Mouse (Mus musculus) lung, postnatal 4 days (tissue): ENCODE results near the gene Svs1.
A peak's percentile ranks its signal among the peaks of the same experiment; 100 is the strongest.

ENCODE experiments used
- DNase-seq, 2 experiments: peaks; one replicate each; pipeline ENCODE4 v3.0.0; 2021

Svs1 gene

GRCm38 (mm10) chr6:49013023-49013422, 26.4 kb downstream of the Svs1 start:
- DNase-seq = no peak

GRCm38 (mm10) chr6:49013458-49013857, 26.8 kb downstream of the Svs1 start:
- no peak for DNase-seq

- DNase-seq = no peak
Observed at GRCm38 (mm10) chr6:49017150-49017549, 30.5 kb downstream of the Svs1 start.

GRCm38 (mm10) chr6:49019341-49019740, 32.7 kb downstream of the Svs1 start:
- DNase-seq = no peak

DNA sequence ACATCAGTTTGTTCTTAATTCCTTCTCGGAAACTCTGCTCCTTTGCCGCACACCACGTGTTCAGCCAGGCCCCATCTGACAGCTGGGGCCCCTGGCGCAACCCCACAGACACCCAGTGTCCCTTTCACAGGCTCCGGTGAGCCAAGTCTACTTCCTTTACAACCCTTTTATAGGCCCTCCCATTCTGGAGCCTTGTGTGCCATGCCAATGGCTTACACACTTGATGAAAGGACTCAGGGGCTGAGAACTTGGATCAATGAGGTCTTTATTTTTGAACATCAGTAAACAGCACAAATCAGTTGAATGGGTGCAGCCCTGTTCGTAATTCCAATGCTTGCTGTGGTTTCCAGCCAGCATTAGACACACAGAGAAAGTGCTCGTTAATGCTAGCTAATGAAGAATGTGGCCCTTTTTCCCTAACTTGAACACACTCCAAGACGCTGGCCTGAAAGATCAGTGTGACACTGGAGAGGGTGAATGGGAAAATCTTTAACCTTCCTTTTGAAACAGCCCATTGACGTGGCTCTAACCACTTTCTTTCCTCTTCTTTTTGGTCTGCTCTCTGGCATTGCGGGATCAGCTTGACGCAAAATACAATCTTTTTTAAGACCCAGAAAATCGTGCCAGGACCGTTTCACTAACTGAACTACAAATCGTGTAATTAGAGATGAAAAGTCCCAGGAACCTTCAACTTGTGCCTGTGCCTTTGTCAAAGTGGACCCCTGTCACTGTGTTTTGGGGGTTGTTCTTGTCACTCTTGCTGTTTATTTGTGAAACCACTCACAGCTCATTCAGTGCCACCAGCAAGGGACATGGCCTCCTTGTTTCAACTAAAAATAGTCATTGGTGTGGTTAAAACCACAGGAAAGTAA, 34.7 kb downstream of the Svs1 start:
- peak in 1 of 2 experiments; percentile 45 for DNase-seq

GRCm38 (mm10) chr6:49022384-49022783, 35.7 kb downstream of the Svs1 start:
- DNase-seq = no peak

- no peak for DNase-seq
Observed at GRCm38 (mm10) chr6:49023315-49023714, 36.7 kb downstream of the Svs1 start.

DNA sequence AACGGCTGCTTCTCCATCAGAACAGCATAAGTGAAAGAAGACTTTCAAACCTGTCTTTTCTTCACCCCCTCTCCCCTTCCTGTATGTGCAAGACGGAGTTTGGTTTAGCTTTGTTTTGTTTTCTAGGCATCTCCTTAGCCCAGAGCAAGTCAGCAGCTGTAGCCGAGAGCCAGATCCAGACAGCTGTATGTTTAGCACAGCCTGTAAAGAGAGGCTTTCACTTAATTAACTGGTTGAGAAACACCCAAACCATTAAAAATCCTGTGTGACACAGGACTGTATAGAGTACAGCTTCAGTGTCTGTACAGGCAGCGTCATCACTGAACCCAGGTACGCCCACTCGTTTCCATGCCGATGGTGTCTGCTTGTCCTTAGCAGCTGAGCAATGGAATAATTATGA, 38.6 kb downstream of the Svs1 start:
- peak in 1 of 2 experiments; percentile 38 for DNase-seq

DNA sequence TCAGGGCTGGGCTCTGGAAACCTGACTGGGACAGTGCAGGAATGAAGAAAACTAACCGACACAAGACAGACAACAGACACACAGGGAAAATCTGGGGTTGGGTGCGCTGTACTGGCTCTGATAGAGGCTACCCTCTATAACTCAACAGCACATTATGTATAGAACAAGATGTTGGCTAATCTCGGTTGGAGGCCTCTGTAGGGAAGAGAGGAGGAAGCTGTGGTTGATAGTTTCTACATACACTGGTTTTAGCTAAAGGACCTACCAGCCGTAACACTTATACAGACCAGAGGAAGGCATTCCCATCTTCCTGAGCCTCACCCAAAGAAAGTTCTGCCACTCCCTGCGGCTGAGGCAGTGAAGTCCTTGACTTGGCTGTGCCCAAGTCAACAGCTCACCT, 39.8 kb downstream of the Svs1 start:
- no peak for DNase-seq

DNA sequence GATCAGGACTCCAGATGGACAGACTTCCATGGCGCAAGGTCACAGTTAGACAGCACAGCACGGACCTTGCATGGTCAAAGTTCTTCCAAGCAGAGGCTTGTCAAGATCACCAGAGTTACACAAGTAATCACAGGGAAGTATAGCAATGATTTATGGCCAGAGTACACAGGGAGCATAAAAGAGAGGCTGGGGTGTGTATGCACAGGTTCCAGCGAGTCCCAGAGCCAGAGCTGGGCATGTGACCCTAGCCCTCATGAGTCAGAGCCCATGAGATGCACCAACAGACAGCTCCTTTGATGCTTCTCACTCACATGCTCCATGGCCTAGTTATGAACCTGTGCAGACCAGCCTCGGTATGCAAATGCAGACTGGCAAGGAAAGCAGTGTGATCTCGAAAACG, 41.4 kb downstream of the Svs1 start:
- DNase-seq = no peak

- DNase-seq = no peak
Observed at GRCm38 (mm10) chr6:49028708-49029107, 42.0 kb downstream of the Svs1 start.

DNA sequence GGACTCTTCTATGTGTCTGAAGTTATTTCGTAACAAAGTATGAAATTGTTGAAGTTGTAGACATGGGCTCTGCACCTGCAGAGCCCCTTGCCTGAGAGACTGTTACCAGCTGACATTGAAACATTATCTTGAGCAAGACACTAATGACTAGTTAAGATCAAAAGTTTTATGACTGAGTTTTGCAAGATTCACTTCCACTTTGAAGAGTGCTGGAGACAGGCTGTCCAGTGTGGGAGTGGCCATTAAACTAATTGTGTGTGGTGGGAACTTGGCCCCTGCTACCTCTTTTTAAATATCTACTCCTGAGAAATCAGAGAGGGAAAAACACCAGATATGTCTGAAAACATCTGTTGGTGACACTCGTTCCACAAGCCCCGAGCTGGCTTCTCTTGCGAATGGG, 44.6 kb downstream of the Svs1 start:
- DNase-seq = no peak

- no peak for DNase-seq
Observed at GRCm38 (mm10) chr6:49032783-49033182, 46.1 kb downstream of the Svs1 start.

DNA sequence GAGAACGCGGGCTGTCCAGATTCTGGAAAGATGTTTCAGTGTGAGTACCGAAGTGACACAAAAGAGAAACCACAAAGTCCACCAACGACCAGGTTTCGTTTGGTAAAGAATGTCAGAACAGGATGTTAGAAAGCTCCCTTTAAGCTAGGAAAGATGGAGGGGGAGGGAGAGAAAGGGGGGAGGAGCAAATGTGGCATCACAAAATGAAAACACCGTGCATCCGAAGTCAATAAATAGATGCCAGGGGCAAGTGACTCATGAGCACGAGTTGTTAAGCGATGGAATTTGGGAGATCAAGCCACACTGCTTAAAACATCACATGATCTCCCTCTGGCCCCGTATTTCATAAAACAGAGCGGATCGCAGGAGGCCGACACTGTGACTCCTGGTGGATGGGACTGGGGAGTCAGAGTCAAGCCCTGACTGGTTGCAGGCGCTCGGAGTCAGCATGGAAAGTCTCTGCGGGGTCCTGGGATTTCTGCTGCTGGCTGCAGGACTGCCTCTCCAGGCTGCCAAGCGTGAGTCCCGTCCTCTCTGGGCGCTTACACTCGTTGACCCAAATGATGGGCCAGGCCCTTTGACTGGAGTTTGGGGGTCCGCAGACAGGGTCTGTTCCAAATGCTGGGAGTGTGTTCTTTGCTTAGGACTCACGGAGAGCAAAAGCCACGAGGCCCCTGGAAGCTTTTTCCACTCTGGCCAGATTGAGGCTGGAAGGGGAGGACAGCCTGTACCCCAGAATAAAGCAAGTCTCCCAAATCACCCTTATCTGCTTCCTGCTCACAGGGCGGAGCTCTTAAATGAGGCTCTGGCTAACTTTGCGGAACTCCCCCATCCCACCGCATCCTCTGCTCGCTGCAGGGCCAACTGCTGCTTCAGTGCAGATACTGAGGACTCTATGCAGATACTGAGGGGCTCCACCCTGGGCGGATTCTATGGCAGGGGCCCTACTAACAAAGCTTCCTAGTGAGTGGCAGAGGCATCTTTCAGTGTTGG, 49.9 kb downstream of the Svs1 start, which contains the start of gene Gpnmb:
TSS of gene Gpnmb (plus strand) at position 272 of the 993 bp plus-strand sequence.
- DNase-seq = no peak

GRCm38 (mm10) chr6:49037268-49037662, 50.6 kb downstream of the Svs1 start:
- no peak for DNase-seq

GRCm38 (mm10) chr6:49039470-49040180, 53.0 kb downstream of the Svs1 start:
- DNase-seq = peak; percentile 54 to 79
